Mouse (Mus musculus): ENCODE measurements at regions not wholly inside any gene's neighbourhood (a gene's known extent, or its start where the extent isn't known, plus 50 kb on each side); places are given as distances from the start of the nearest gene placed in this dataset.

DNA sequence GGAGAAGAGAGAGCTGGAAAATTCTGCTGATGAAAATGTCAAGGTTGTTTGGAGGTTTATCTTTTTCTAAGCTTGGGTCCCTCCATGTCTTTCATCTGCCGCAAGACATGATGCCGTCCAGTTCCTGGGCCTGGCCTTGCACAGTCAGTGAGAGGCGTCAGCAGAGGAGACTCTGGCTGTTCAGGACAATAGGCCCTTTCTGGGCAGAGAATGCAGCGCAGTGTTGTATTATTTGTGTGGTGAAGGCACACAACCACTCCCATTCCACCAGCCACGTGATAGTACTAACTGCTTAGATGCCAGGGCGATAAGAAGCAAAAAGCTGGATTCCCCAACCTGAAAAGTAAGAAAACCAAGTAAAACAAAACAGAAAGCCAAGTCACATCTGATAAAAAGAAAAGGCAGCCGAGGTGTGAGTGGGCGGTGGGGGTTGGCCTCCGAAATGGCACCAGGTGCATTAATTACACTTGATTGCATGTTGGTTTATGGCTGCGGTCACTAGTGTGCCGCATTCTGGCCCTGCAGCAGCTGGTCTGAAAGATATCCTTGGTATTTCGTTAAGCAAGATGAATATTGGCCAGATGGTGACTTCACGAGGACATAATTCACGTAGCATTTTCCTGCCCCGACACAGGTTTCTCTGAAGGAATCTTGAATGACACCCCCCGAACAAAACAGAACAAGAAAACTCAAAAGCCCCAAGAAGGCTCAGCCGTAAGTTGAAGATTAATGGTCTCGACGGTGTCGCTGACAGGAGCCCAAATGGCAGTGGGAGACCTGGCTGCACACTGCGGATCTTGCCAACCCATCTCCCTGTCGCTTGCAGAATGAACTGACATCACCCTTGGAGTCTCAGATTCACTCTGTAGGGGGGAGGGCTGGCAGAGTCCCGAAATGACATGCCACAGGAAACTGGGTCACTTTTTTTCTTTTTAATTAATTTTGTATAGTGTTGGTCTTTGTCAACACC lies 120.3 kb downstream of the Cpeb2 start:
- TF ChIP-seq CTCF (conservative IDR thresholded peaks at IDR 0.05; ENCODE audit: low read length) (no peak), POU5F1 (IDR thresholded peaks at IDR 0.05; ENCODE audit: borderline replicate concordance, low read length) (no peak), NANOG (IDR thresholded peaks at IDR 0.05; ENCODE audit: borderline replicate concordance, low read length) (no peak)
